Mouse (Mus musculus) common myeloid progenitor, adult 5-6 weeks (primary cell): ENCODE measurements around the gene Grip1. TPM values are rescaled to one million over a fixed set of nuclear protein-coding genes. Genes with fewer than 3 reads are reported as not detected.
"Not testable (repeated sequence)": the region's sequence is repeated elsewhere in the genome, so short reads cannot be mapped to it uniquely, and the experiment has no call there.

Experiments used
- ATAC-seq: replicated peaks from 2 replicates; pipeline ENCODE4 v1.8.0; 2016; ENCODE audit warnings: low read depth, mild to moderate bottlenecking, moderate TSS enrichment, inconsistent platforms; ENCODE audit not compliant: poor library complexity, severe bottlenecking
- total RNA-seq: library from RNA; stranded (forward); fragments of 200-1000, 187-1606 nt; gene quantifications from 2 replicates; pipeline ENCODE4 v1.2.3, GENCODE M21; 2017

Gene Grip1
- total RNA-seq, 1 experiment from 2014 or later = not detected

- ATAC-seq = no peak
Observed at GRCm38 (mm10) chr10:120100806-120101205, 647.2 kb downstream of the Grip1 start.

DNA sequence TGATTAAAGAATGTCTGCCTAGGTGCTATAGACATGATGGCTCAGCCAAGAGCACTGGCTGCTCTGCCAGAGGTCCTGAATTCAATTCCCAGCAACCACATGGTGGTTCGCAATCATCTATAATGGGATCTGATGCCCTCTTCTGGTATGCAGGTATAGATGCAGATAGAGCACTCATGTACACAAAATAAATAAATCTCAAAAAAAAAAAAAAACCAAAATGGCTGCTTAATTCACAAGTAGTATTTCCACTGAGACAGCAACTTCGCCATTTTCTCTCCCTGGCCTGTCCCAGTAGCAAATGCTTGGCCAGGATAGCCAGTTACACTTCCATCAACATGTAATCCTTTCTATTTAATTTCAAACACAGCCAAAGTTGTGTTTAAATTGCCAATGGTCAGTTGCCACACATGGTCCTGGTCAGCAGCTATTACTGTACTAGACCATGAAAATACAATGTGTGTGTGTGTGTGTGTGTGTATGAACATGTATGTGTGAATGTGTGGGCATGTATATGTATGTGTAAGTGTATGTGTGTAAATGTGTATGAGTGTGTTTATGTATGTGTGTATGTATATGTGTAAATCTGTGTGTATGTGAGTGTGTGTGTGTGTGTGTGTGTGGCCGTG lies 658.2 kb downstream of the Grip1 start:
- ATAC-seq = no peak

- ATAC-seq = peak; percentile 97
Observed at GRCm38 (mm10) chr10:120112507-120113396, 659.1 kb downstream of the Grip1 start, which contains the start of gene Helb. Helb (minus strand) TSS chr10:120112987.

DNA sequence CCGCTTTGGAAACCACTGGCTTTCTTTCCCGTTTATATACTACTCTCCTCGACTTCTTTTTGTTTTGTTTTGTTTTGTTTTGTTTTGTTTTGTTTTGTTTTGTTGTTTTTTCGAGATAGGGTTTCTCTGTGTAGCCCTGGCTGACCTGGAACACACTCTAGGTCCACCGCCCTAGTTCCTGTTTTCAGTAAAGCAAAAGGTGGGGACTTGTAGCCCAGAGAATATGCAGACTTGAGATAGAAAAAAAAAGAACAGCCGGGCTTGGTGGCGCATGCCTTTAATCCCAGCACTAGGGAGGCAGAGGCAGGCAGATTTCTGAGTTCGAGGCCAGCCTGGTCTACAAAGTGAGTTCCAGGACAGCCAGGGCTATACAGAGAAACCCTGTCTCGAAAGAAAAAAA lies 659.9 kb downstream of the Grip1 start:
- not testable (repeated sequence) for ATAC-seq

- no peak for ATAC-seq
Observed at GRCm38 (mm10) chr10:120113980-120114379, 660.4 kb downstream of the Grip1 start.

DNA sequence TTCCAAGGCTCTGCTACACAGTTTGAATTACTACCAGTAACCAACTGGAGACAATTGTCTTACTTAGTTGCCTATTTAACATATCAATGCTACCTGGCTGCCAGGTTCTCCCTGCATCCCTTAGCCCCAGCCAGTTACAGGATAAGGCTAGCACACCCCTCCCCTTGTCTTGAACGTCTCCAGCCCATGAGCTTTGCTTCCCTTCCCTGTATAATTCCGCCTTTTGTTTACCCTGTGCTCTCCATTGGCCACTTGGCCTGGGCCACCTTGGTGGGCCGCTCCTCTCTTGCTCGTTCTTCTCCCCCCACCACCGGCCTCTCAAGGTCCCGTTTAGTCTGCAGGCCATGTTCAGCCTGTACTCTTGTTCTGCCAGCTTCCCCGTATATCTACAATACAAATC lies 660.9 kb downstream of the Grip1 start:
- ATAC-seq = no peak

GRCm38 (mm10) chr10:120115249-120115648 lies 661.6 kb downstream of the Grip1 start:
- ATAC-seq = no peak

- ATAC-seq = 0 out of 2 replicates have a peak, but pooled peaks have one; percentile 7
Observed at GRCm38 (mm10) chr10:120123721-120124120, 670.1 kb downstream of the Grip1 start.

GRCm38 (mm10) chr10:120124801-120125464 lies 671.3 kb downstream of the Grip1 start:
- ATAC-seq = peak; percentile 95

DNA sequence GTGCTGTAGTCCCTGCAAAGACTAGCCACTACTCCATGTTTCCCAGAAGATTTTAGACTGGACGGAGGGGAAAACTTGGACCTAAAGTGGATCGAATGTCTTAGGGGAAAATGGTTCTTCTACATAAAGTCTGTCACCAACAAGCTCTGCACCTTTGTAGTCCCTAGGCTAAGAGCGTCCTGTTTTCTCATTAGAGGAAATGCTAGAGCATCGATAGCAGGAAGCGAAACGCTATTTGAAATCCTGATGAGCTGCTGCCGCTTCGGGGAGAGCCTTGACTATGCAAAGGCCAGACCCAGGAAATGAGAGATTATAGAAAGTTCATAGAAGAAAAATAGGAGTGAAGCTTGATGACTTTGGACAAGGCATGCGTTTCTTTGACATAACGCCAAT lies 671.8 kb downstream of the Grip1 start:
- peak; percentile 72 for ATAC-seq

DNA sequence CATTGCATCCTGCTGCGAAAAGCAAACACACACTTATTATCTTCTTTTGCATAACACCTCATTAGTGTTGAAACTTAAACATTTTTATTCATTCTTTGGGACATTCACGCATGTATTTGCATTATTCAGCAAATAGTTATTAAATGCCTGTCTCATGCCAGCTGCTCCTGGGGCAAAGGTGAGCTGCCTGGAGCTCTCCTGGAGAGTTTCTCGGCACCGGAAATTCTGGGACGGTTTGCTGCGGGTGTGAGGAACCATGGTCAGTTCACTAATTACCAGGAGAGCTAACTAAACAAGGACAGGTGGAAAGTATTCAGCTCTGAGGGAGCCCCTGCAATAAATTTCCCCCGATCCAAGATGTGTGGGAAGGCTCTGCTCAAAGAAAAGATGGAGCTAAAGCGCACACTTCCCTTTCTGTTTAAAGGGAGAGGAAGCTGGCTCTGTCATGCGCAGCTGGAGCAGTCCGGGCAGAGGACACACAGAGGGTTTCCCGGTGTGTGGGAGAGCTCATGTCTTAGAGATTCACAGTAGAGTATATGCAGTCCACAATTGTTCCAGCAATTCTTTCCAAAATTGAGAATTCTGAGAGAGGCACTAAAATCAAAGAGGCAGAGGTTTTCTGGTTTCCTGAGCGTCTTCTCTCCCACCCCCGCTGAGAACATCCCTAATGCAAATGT lies 675.1 kb downstream of the Grip1 start:
- no peak for ATAC-seq

DNA sequence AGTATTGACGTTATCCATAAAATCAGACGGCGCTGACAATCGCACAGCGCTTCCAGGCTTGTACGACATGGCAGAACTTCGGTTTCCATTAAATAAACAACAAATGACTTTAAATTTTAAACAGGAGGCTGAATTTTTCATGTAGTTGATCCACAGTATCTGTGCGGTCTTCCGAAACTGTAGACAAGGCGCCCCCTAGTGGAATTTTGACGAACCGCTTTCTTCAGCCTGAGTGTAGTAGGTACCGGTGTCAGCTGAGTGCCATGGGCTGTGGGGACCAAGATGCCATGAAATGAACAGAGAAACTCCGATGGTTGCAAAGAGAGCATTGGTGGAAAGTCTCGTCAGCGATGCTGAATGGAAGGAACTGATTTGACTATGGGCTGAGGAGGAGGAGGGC lies 677.0 kb downstream of the Grip1 start:
- ATAC-seq = peak; percentile 77

DNA sequence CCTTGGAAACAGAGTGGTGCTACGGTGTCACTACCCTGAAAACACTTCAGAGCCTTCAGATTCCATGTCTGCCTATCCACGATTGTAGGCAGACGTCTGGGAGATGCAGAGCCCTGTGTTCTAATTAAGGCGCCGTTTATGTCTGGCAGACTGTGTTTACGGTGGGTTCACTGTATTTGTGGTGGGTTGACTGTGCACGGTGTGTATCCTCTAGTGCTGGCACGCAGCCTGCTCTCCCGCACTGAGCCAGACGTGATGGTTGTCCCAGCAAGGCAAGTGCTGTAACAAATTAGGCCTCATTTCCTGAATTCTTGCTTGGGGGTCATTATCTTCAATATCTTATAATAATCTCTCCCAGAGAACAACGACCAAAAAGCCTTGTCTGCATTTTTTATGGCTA lies 680.1 kb downstream of the Grip1 start:
- ATAC-seq = no peak

GRCm38 (mm10) chr10:120136020-120136562 lies 682.5 kb downstream of the Grip1 start:
- peak; percentile 39 for ATAC-seq

Other genes with a start within 250 kb of the Grip1 start
- 57.5 and 64.1 TPM in 2 replicates for gene Cand1, start 213.8 kb upstream of the Grip1 start, total RNA-seq